In genomic region chr17:82237456-82237855, GRCm38 (mm10) we compare ENCODE assay signal across 24 mouse cellular contexts.
DNase-seq lines count a peak whose midpoint lies in the region; ATAC-seq lines count a peak whose summit lies in the region.
"Had no signal": no experiment of that assay in that cellular context is flagged by ENCODE, and none has a peak within 500 bp of the region (broad histone marks: within the 10 kb centered on the region; RNA-seq: fewer than 3 reads in every experiment).

No protein-coding gene starts in this region.

- 13% methylated on average over 2 of the region's 2 CpGs for WGBS in limb, embryonic 15.5 days

- no peak overlapping the region for H3K4me3 ChIP-seq in limb, embryonic 15.5 days
- H3K4me3 ChIP-seq: heart, embryonic 12.5 days; hindbrain, embryonic 15.5 days; kidney, embryonic 15.5 days; liver, embryonic 12.5 days; megakaryocyte, embryonic 14.5 days had no signal

- H3K9ac ChIP-seq in limb, embryonic 15.5 days, result no peak overlapping the region
- H3K9ac ChIP-seq: forebrain, postnatal 0 days; heart, embryonic 12.5 days; hindbrain, embryonic 15.5 days; kidney, embryonic 15.5 days; liver, embryonic 12.5 days had no signal

- H3K27ac ChIP-seq in limb, embryonic 15.5 days, result no peak overlapping the region
- H3K27ac ChIP-seq: hindbrain, embryonic 15.5 days; kidney, embryonic 15.5 days; liver, embryonic 12.5 days had no signal

- no peaks in the 10 kb centered on the region for H3K27me3 ChIP-seq in limb, embryonic 15.5 days
- H3K27me3 ChIP-seq: heart, embryonic 12.5 days; hindbrain, embryonic 15.5 days; kidney, embryonic 15.5 days; liver, embryonic 12.5 days; megakaryocyte, embryonic 14.5 days had no signal

- peaks cover 3% of the 10 kb centered on the region; the same call in 1 of the 2 replicates for H3K4me1 ChIP-seq in limb, embryonic 15.5 days
- H3K4me1 ChIP-seq: heart, embryonic 12.5 days; hindbrain, embryonic 15.5 days; kidney, embryonic 15.5 days; liver, embryonic 12.5 days; megakaryocyte, embryonic 14.5 days had no signal

- ATAC-seq in limb, embryonic 15.5 days (ENCODE audit: insufficient number of reproducible peaks, low FRiP score, low TSS enrichment, low read depth), result peak; percentile 82
- ATAC-seq: forebrain, postnatal 0 days; intestine, embryonic 16.5 days; liver, embryonic 12.5 days; midbrain, embryonic 16.5 days had no signal

- no peaks in the 10 kb centered on the region for H3K9me3 ChIP-seq in limb, embryonic 15.5 days
- H3K9me3 ChIP-seq: heart, embryonic 12.5 days; hindbrain, embryonic 15.5 days; kidney, embryonic 15.5 days; liver, embryonic 12.5 days; megakaryocyte, embryonic 14.5 days had no signal

- H3K36me3 ChIP-seq in limb, embryonic 15.5 days, result no peaks in the 10 kb centered on the region
- H3K36me3 ChIP-seq: heart, embryonic 12.5 days; hindbrain, embryonic 15.5 days; kidney, embryonic 15.5 days; liver, embryonic 12.5 days had no signal

- no peak overlapping the region for H3K4me2 ChIP-seq in limb, embryonic 15.5 days
- H3K4me2 ChIP-seq: heart, embryonic 12.5 days; hindbrain, embryonic 15.5 days; kidney, embryonic 15.5 days; liver, embryonic 12.5 days had no signal

- DNase-seq in NIH3T3 (ENCODE audit: low read depth), result peak; percentile 1
- peak; percentile 23 for DNase-seq in embryo, embryonic 11.5 days (ENCODE audit: low read depth, low spot score)
- DNase-seq in forelimb bud, embryonic 11.5 days (ENCODE audit: low read depth, low spot score), result peak; percentile 83
- DNase-seq in frontal cortex, adult 2 months (ENCODE audit: extremely low spot score in 1 of 2, low spot score in 1 of 2), result no peak
- DNase-seq in testis, postnatal 14 days (ENCODE audit: low spot score), result no peak
- DNase-seq in spleen, postnatal 4 days (ENCODE audit: low spot score in 2 of 2), result no peak
- DNase-seq: adrenal gland, adult 8-10 months; cerebellum, adult 9-10 months; forebrain, postnatal 0 days; gastrocnemius, postnatal 10 days; heart, adult 11 months; heart, postnatal 14 days; lung, adult 2 months; retina, postnatal 1 day; right cerebral cortex, postnatal 4 days; thymus, postnatal 36 days had no signal

Comparison
In these comparisons a context has a peak if more than half of its experiments do, and no peak if none do; other contexts are left out.
1. DNase-seq: peak in NIH3T3 (single experiment), embryo, embryonic 11.5 days (single experiment) and forelimb bud, embryonic 11.5 days (single experiment); none in frontal cortex, adult 2 months (0 of 2), testis, postnatal 14 days (single experiment) and spleen, postnatal 4 days (0 of 2).